ENCODE assay signal across 11 mouse cellular contexts in genomic region chr19:7018546-7018945, GRCm38 (mm10). TPM values are rescaled to one million over a fixed set of nuclear protein-coding genes. Genes with fewer than 3 reads are reported as not detected.
A peak's percentile ranks its signal among the peaks of the same experiment; 100 is the strongest.
DNase-seq lines count a peak whose midpoint lies in the region; ATAC-seq and TF ChIP-seq lines count a peak whose summit lies in the region.
"Had no signal": no experiment of that assay in that cellular context is flagged by ENCODE, and none has a peak within 500 bp of the region (broad histone marks: within the 10 kb centered on the region; RNA-seq: fewer than 3 reads in every experiment).

No protein-coding gene starts in this region.

- TF ChIP-seq RAD21 in MEL (IDR thresholded peaks at IDR 0.05; ENCODE audit: low read depth, low read length), result no peak

- intact Hi-C loops in left cerebral cortex, adult 2 months (cut with DNase I), result loop anchor here (2.0 kb wide), 1 partner anchor 22 kb away; the partner anchor contains the start of genes Nudt22 and Trpt1

- H3K79me2 ChIP-seq in MEL (ENCODE audit: control insufficient read depth, insufficient read depth, low read length, poor library complexity), result peaks cover 25% of the 10 kb centered on the region

- H3K9me3 ChIP-seq in hindbrain, postnatal 0 days (ENCODE audit: low read length), result no peaks in the 10 kb centered on the region
- H3K9me3 ChIP-seq in hindbrain, embryonic 13.5 days, result no peaks in the 10 kb centered on the region
- H3K9me3 ChIP-seq in MEL (replicated peaks; ENCODE audit: insufficient read depth, low read length), result no peaks in the 10 kb centered on the region
- H3K9me3 ChIP-seq: forebrain, embryonic 10.5 days had no signal

- H3K36me3 ChIP-seq in hindbrain, postnatal 0 days (ENCODE audit: insufficient read depth, low read length), result peaks cover 43% of the 10 kb centered on the region
- H3K36me3 ChIP-seq in hindbrain, embryonic 13.5 days, result peaks cover 83% of the 10 kb centered on the region
- H3K36me3 ChIP-seq in MEL (ENCODE audit: control insufficient read depth in 1 of 2, insufficient read depth in 2 of 2, low read length in 2 of 2), result peaks cover 6 to 36% of the 10 kb centered on the region in 2 experiments

- no peak for ATAC-seq in hindbrain, postnatal 0 days
- ATAC-seq in hindbrain, embryonic 13.5 days (ENCODE audit: low FRiP score), result no peak
- ATAC-seq in erythroid progenitor cell, adult 5-6 weeks (replicated peaks; ENCODE audit: low FRiP score, poor library complexity, severe bottlenecking), result peak; percentile 26
- peak; percentile 21 for ATAC-seq in megakaryocyte, adult 5-6 weeks (ENCODE audit: poor library complexity, severe bottlenecking)

- H3K27me3 ChIP-seq in hindbrain, postnatal 0 days (ENCODE audit: insufficient read depth, low read length), result no peaks in the 10 kb centered on the region
- no peaks in the 10 kb centered on the region for H3K27me3 ChIP-seq in hindbrain, embryonic 13.5 days
- H3K27me3 ChIP-seq in MEL (ENCODE audit: control insufficient read depth in 1 of 2, insufficient read depth in 2 of 2, low read length in 2 of 2), result no peaks in the 10 kb centered on the region

- peak overlapping the region; percentile 15; the same call in 1 of the 2 replicates for H3K27ac ChIP-seq in hindbrain, postnatal 0 days
- H3K27ac ChIP-seq in hindbrain, embryonic 13.5 days, result no peak overlapping the region
- H3K27ac ChIP-seq in MEL (ENCODE audit: control insufficient read depth, low read depth, low read length), result peak overlapping the region; percentile 99
- no peak overlapping the region; the same call in 1 of the 2 replicates for H3K27ac ChIP-seq in left cerebral cortex, adult 2 months
- H3K27ac ChIP-seq: forebrain, embryonic 10.5 days had no signal

- WGBS in hindbrain, postnatal 0 days, result 94% methylated on average over 11 of the region's 11 CpGs
- WGBS in hindbrain, embryonic 13.5 days, result 93% methylated on average over 11 of the region's 11 CpGs

- DNase-seq in hindbrain, postnatal 0 days (ENCODE audit: low spot score), result no peak
- no peak for DNase-seq in MEL (ENCODE audit: low read depth, low spot score)
- DNase-seq in left cerebral cortex, adult 2 months (ENCODE audit: extremely low spot score in 1 of 2, low spot score in 2 of 2), result no peak
- no peak for DNase-seq in left cerebral cortex, adult 8-10 months (ENCODE audit: low spot score in 2 of 2)
- no peak for DNase-seq in gastrocnemius, postnatal 10 days
- DNase-seq: cerebellum, postnatal 10 days; right cerebral cortex, postnatal 4 days had no signal

- H3K9ac ChIP-seq in hindbrain, postnatal 0 days (replicated peaks; ENCODE audit: low read length), result no peak overlapping the region
- no peak overlapping the region for H3K9ac ChIP-seq in hindbrain, embryonic 13.5 days
- peak overlapping the region; percentile 96 for H3K9ac ChIP-seq in MEL (ENCODE audit: control insufficient read depth, low read depth, low read length, poor library complexity, severe bottlenecking)

- H3K4me2 ChIP-seq in hindbrain, postnatal 0 days (ENCODE audit: low read depth, low read length), result no peak overlapping the region
- no peak overlapping the region for H3K4me2 ChIP-seq in hindbrain, embryonic 13.5 days

- no peak; a peak in 1 of 4 replicates for TF ChIP-seq POLR2A in MEL (IDR thresholded peaks at IDR 0.05; ENCODE audit: control insufficient read depth in 1 of 2, insufficient read depth in 1 of 2, low read depth in 1 of 2, low read length in 2 of 2, poor library complexity in 1 of 2)

- TF ChIP-seq EP300 in MEL (IDR thresholded peaks at IDR 0.05; ENCODE audit: low read depth in 1 of 2, low read length in 2 of 2), result no peak

- H3K4me1 ChIP-seq in hindbrain, postnatal 0 days (ENCODE audit: insufficient read depth, low read length), result no peaks in the 10 kb centered on the region
- no peaks in the 10 kb centered on the region for H3K4me1 ChIP-seq in hindbrain, embryonic 13.5 days (replicated peaks)
- H3K4me1 ChIP-seq in MEL (ENCODE audit: control insufficient read depth in 1 of 2, insufficient read depth in 2 of 2, low read length in 2 of 2), result peaks cover 9 to 28% of the 10 kb centered on the region in 2 experiments
- H3K4me1 ChIP-seq: forebrain, embryonic 10.5 days had no signal

- no peak for TF ChIP-seq CTCF in hindbrain, postnatal 0 days (IDR thresholded peaks at IDR 0.05; ENCODE audit: low read depth)
- TF ChIP-seq CTCF in MEL (IDR thresholded peaks at IDR 0.05 in 2 of 3, conservative IDR thresholded peaks at IDR 0.05 in 1 of 3; ENCODE audit: control insufficient read depth in 1 of 3, insufficient read depth in 1 of 3, low read depth in 2 of 3, low read length in 3 of 3, poor library complexity in 1 of 3, severe bottlenecking in 1 of 3), result no peak
- TF ChIP-seq CTCF in left cerebral cortex, adult 2 months (IDR thresholded peaks at IDR 0.05), result no peak

- no peak overlapping the region for H3K4me3 ChIP-seq in hindbrain, postnatal 0 days (ENCODE audit: low read length)
- H3K4me3 ChIP-seq in hindbrain, embryonic 13.5 days, result no peak overlapping the region
- H3K4me3 ChIP-seq in MEL (ENCODE audit: control insufficient read depth in 1 of 2, insufficient read depth in 1 of 2, low read depth in 2 of 2, low read length in 2 of 2), result peak overlapping the region; percentile 76 to 94
- no peak overlapping the region for H3K4me3 ChIP-seq in left cerebral cortex, adult 2 months

RNA-seq across cellular contexts. Expression of gene Fermt3, which starts 0.7 kb away (rescaled TPM):
- total RNA-seq in hindbrain, postnatal 0 days (2014; rRNA removed), result 4.0 and 7.5 TPM in 2 replicates
- polyA plus RNA-seq in hindbrain, postnatal 0 days (2015; fragmentation: Nextera tagmentation; extraction: Ambion mirVana), result 3.5 and 4.0 TPM in 2 replicates
- 4.4 and 5.6 TPM in 2 replicates for polyA plus RNA-seq in hindbrain, embryonic 13.5 days (2015; fragmentation: Nextera tagmentation; extraction: Ambion mirVana)
- total RNA-seq in MEL (2012; rRNA removed), result 295 and 329 TPM in 2 replicates
- 100 to 1,000 TPM; 244 to 327 TPM for polyA plus RNA-seq in MEL (2012; ENCODE audit: insufficient read depth in 1 of 2, insufficient read length in 2 of 2, low read depth in 1 of 2, low replicate concordance in 2 of 2, missing spikeins in 1 of 2)
- total RNA-seq in erythroid progenitor cell, adult 5-6 weeks (2015; ENCODE audit: low replicate concordance), result 30.6 and 38.6 TPM in 2 replicates
- total RNA-seq in erythroid progenitor cell, adult 5-6 weeks (2017; ENCODE audit: low replicate concordance), result 63.9 and 69.1 TPM in 2 replicates
- total RNA-seq in megakaryocyte, adult 5-6 weeks (2015), result 76.4 and 89.1 TPM in 2 replicates
- 239 and 262 TPM in 2 replicates for total RNA-seq in megakaryocyte, adult 5-6 weeks (2017)
- 1 to 10 TPM; 3.6 to 4.8 TPM for total RNA-seq in left cerebral cortex, adult 2 months (2021)
- 10 to 100 TPM in 1 of 4 experiments, 1 to 10 TPM in 3; 4.1 to 11.5 (median 7.1) TPM for total RNA-seq in left cerebral cortex, adult 8-10 months (2022)
- total RNA-seq in gastrocnemius, postnatal 10 days (2021), result 1 to 10 TPM; 1.7 to 4.9 TPM

RNA-seq across cellular contexts. Expression of gene Stip1, which starts 21.2 kb away (rescaled TPM):
- total RNA-seq in hindbrain, postnatal 0 days (2014; rRNA removed), result 87.3 and 89.0 TPM in 2 replicates
- polyA plus RNA-seq in hindbrain, postnatal 0 days (2015; fragmentation: Nextera tagmentation; extraction: Ambion mirVana), result 146 and 151 TPM in 2 replicates
- polyA plus RNA-seq in hindbrain, embryonic 13.5 days (2015; fragmentation: Nextera tagmentation; extraction: Ambion mirVana), result 233 and 239 TPM in 2 replicates
- 281 and 284 TPM in 2 replicates for total RNA-seq in MEL (2012; rRNA removed)
- polyA plus RNA-seq in MEL (2012; ENCODE audit: insufficient read depth in 1 of 2, insufficient read length in 2 of 2, low read depth in 1 of 2, low replicate concordance in 2 of 2, missing spikeins in 1 of 2), result 100 to 1,000 TPM; 370 to 430 TPM
- total RNA-seq in erythroid progenitor cell, adult 5-6 weeks (2015; ENCODE audit: low replicate concordance), result 59.5 and 78.6 TPM in 2 replicates
- total RNA-seq in erythroid progenitor cell, adult 5-6 weeks (2017; ENCODE audit: low replicate concordance), result 48.1 and 60.8 TPM in 2 replicates
- 90.4 and 95.8 TPM in 2 replicates for total RNA-seq in megakaryocyte, adult 5-6 weeks (2015)
- 102 and 115 TPM in 2 replicates for total RNA-seq in megakaryocyte, adult 5-6 weeks (2017)
- total RNA-seq in left cerebral cortex, adult 2 months (2021), result 100 to 1,000 TPM; 198 to 205 TPM
- 100 to 1,000 TPM; 160 to 199 (median 183) TPM for total RNA-seq in left cerebral cortex, adult 8-10 months (2022)
- 100 to 1,000 TPM in 1 of 2 experiments, 10 to 100 TPM in 1; 98.2 to 100 TPM for total RNA-seq in gastrocnemius, postnatal 10 days (2021)

RNA-seq across cellular contexts. Expression of gene Trpt1, which starts 22.6 kb away (rescaled TPM):
- 31.1 and 33.0 TPM in 2 replicates for total RNA-seq in hindbrain, postnatal 0 days (2014; rRNA removed)
- 22.9 and 23.5 TPM in 2 replicates for polyA plus RNA-seq in hindbrain, postnatal 0 days (2015; fragmentation: Nextera tagmentation; extraction: Ambion mirVana)
- 16.6 and 18.0 TPM in 2 replicates for polyA plus RNA-seq in hindbrain, embryonic 13.5 days (2015; fragmentation: Nextera tagmentation; extraction: Ambion mirVana)
- total RNA-seq in MEL (2012; rRNA removed), result 1.2 and 1.8 TPM in 2 replicates
- polyA plus RNA-seq in MEL (2012; ENCODE audit: insufficient read depth in 1 of 2, insufficient read length in 2 of 2, low read depth in 1 of 2, low replicate concordance in 2 of 2, missing spikeins in 1 of 2), result 1 to 10 TPM in 1 of 2 experiments, not detected in 1; 2.3 TPM
- total RNA-seq in erythroid progenitor cell, adult 5-6 weeks (2015; ENCODE audit: low replicate concordance), result not detected in 2 replicates
- not detected in 2 replicates for total RNA-seq in erythroid progenitor cell, adult 5-6 weeks (2017; ENCODE audit: low replicate concordance)
- total RNA-seq in megakaryocyte, adult 5-6 weeks (2015), result 1.5 and 3.4 TPM in 2 replicates
- total RNA-seq in megakaryocyte, adult 5-6 weeks (2017), result 2.7 and 3.4 TPM in 2 replicates
- 10 to 100 TPM; 18.8 to 19.6 TPM for total RNA-seq in left cerebral cortex, adult 2 months (2021)
- 10 to 100 TPM; 20.2 to 25.3 (median 21.3) TPM for total RNA-seq in left cerebral cortex, adult 8-10 months (2022)
- 10 to 100 TPM; 19.1 to 20.8 TPM for total RNA-seq in gastrocnemius, postnatal 10 days (2021)

RNA-seq across cellular contexts. Expression of gene Nudt22, which starts 22.6 kb away (rescaled TPM):
- total RNA-seq in hindbrain, postnatal 0 days (2014; rRNA removed), result 17.4 and 19.7 TPM in 2 replicates
- polyA plus RNA-seq in hindbrain, postnatal 0 days (2015; fragmentation: Nextera tagmentation; extraction: Ambion mirVana), result 20.8 and 23.1 TPM in 2 replicates
- 18.6 and 23.8 TPM in 2 replicates for polyA plus RNA-seq in hindbrain, embryonic 13.5 days (2015; fragmentation: Nextera tagmentation; extraction: Ambion mirVana)
- 23.8 and 32.1 TPM in 2 replicates for total RNA-seq in MEL (2012; rRNA removed)
- 10 to 100 TPM in 1 of 2 experiments, not detected in 1; 30.8 TPM for polyA plus RNA-seq in MEL (2012; ENCODE audit: insufficient read depth in 1 of 2, insufficient read length in 2 of 2, low read depth in 1 of 2, low replicate concordance in 2 of 2, missing spikeins in 1 of 2)
- total RNA-seq in erythroid progenitor cell, adult 5-6 weeks (2015; ENCODE audit: low replicate concordance), result 4.2 and 10.1 TPM in 2 replicates
- 0.26 and 3.9 TPM in 2 replicates for total RNA-seq in erythroid progenitor cell, adult 5-6 weeks (2017; ENCODE audit: low replicate concordance)
- 16.6 and 29.0 TPM in 2 replicates for total RNA-seq in megakaryocyte, adult 5-6 weeks (2015)
- 10.1 and 16.0 TPM in 2 replicates for total RNA-seq in megakaryocyte, adult 5-6 weeks (2017)
- 10 to 100 TPM; 15.8 to 16.8 TPM for total RNA-seq in left cerebral cortex, adult 2 months (2021)
- total RNA-seq in left cerebral cortex, adult 8-10 months (2022), result 10 to 100 TPM; 13.8 to 17.0 (median 16.2) TPM
- total RNA-seq in gastrocnemius, postnatal 10 days (2021), result 10 to 100 TPM; 16.6 to 21.4 TPM

RNA-seq across cellular contexts. Expression of gene Dnajc4, which starts 26.2 kb away (rescaled TPM):
- 13.5 and 28.3 TPM in 2 replicates for total RNA-seq in hindbrain, postnatal 0 days (2014; rRNA removed)
- polyA plus RNA-seq in hindbrain, postnatal 0 days (2015; fragmentation: Nextera tagmentation; extraction: Ambion mirVana), result 25.6 and 29.5 TPM in 2 replicates
- 24.2 and 25.9 TPM in 2 replicates for polyA plus RNA-seq in hindbrain, embryonic 13.5 days (2015; fragmentation: Nextera tagmentation; extraction: Ambion mirVana)
- 3.2 and 4.2 TPM in 2 replicates for total RNA-seq in MEL (2012; rRNA removed)
- 10 to 100 TPM in 1 of 2 experiments, not detected in 1; 12.9 TPM for polyA plus RNA-seq in MEL (2012; ENCODE audit: insufficient read depth in 1 of 2, insufficient read length in 2 of 2, low read depth in 1 of 2, low replicate concordance in 2 of 2, missing spikeins in 1 of 2)
- 11.5 TPM in 1 of 2 replicates, not detected in the other for total RNA-seq in erythroid progenitor cell, adult 5-6 weeks (2015; ENCODE audit: low replicate concordance)
- total RNA-seq in erythroid progenitor cell, adult 5-6 weeks (2017; ENCODE audit: low replicate concordance), result 2.2 and 2.6 TPM in 2 replicates
- 19.5 and 23.0 TPM in 2 replicates for total RNA-seq in megakaryocyte, adult 5-6 weeks (2015)
- total RNA-seq in megakaryocyte, adult 5-6 weeks (2017), result 18.4 and 21.4 TPM in 2 replicates
- total RNA-seq in left cerebral cortex, adult 2 months (2021), result 10 to 100 TPM; 28.2 to 28.9 TPM
- total RNA-seq in left cerebral cortex, adult 8-10 months (2022), result 10 to 100 TPM; 27.0 to 32.6 (median 29.7) TPM
- total RNA-seq in gastrocnemius, postnatal 10 days (2021), result 10 to 100 TPM; 32.5 to 33.9 TPM

Comparison
In these comparisons a context has a peak if more than half of its experiments do, and no peak if none do; other contexts are left out.
1. H3K27ac ChIP-seq: peak in hindbrain, postnatal 0 days (single experiment) and MEL (single experiment); none in hindbrain, embryonic 13.5 days (single experiment) and left cerebral cortex, adult 2 months (single experiment).
2. ATAC-seq: peak in erythroid progenitor cell, adult 5-6 weeks (single experiment) and megakaryocyte, adult 5-6 weeks (single experiment); none in hindbrain, postnatal 0 days (single experiment) and hindbrain, embryonic 13.5 days (single experiment).
3. H3K4me3 ChIP-seq: peak in MEL (2 of 2); none in hindbrain, postnatal 0 days (single experiment), hindbrain, embryonic 13.5 days (single experiment) and left cerebral cortex, adult 2 months (single experiment).